Mouse (Mus musculus) 3134 (cell line): ENCODE results near the gene Ropn1.
"Not testable (repeated sequence)": the region's sequence is repeated elsewhere in the genome, so short reads cannot be mapped to it uniquely, and the experiment has no call there.

ENCODE experiments used
- DNase-seq: peaks from one replicate; pipeline ENCODE4 v3.0.0-alpha.2; 2011; ENCODE audit warnings: low spot score; ENCODE audit not compliant: insufficient read length; ENCODE audit errors: extremely low read depth

Gene Ropn1

GRCm38 (mm10) chr16:34689879-34690278 lies 40.2 kb downstream of the Ropn1 start:
- DNase-seq: no peak

DNA sequence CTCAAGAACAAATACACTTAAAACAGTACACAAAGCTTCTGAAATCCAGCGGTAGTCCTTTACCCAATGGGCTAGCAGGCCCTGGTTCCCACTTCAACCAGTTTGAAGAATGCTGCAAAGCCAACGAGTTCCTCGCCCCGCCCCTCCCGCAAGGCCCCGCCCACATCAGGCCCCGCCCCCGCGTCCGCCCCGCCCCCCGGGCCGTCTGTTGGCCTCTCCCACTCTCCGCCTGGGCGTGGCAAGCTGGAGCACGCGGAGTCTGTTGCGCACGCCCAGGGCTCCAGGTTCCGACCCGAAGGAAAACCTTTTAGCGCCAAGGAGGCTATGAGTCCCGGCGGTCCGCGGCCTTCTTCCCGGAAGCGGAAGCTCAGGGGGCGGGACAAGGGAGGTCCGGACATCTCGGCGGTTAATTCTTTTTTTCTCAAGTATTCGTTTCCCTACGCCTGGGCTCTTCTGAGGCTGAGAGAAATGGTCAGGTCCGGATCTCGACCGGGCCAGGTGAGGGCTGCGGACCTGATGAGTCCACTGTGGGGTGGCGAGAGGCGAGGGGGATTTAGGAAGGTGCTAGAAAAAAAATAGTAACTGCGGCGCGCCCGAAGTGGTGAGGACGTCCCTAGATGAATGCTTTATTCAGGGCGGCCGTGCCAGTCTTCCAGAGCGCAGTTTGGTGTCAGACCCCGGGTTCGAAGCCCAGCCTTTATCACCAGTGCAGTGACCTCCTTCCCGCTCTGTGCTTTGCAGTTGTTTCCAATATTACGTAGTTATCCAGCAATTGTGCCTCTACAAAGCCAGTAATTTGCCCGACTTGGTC lies 40.8 kb downstream of the Ropn1 start, which contains the start of gene Ccdc14:
TSS of gene Ccdc14 (plus strand) at position 283 of the 811 bp plus-strand sequence.
- DNase-seq: peak; percentile 95

DNA sequence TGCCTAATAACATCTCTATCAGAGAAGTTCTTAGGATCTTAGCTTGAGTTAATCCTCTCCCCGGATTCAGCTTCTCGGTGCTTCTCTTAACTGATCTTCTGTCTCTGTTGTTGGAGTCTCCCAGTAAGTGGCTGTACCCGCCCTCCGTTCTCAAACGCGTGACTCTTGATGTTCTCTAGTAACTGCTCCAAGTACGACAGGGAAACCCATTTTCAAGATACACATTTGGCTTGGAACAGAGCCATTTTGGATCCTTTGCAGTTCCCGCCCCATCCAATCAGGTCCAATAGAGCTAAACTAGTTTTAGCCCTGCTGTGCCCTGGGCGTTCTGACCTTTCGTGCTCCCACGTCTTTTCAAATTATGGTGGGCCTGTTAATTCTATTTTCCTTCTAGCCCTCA lies 41.4 kb downstream of the Ropn1 start:
- DNase-seq: no peak

GRCm38 (mm10) chr16:34694477-34694876 lies 44.8 kb downstream of the Ropn1 start:
- no peak for DNase-seq

GRCm38 (mm10) chr16:34698721-34699120 lies 49.0 kb downstream of the Ropn1 start:
- DNase-seq: not testable (repeated sequence)

GRCm38 (mm10) chr16:34700165-34700827 lies 50.6 kb downstream of the Ropn1 start:
- DNase-seq: peak; percentile 59

GRCm38 (mm10) chr16:34700828-34701216 lies 51.1 kb downstream of the Ropn1 start:
- no peak for DNase-seq

- no peak for DNase-seq
Observed at GRCm38 (mm10) chr16:34706019-34706418, 56.3 kb downstream of the Ropn1 start.

DNA sequence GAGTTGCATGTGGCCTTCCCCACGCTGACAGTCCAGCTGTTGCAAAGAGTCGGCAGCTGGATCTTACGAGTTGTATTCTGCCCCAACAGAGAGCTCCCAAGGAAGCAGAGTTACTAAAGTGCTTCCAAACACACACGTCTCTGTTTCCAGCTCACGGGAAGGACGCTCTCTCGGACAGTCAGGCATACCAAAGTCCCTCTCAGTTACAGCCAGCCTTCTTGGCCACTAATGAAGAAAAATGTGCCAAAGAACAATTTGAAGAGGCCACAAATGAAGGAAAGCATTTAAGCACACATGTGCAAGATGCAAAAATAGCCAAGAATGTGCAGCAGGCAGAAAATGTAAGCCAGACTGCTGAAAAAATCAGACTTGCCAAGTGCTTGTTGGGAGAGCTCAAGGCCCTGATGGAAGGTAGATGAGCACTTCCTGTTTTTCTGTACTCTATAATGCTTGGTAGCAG lies 56.8 kb downstream of the Ropn1 start:
- no peak for DNase-seq

- DNase-seq: peak; percentile 4
Observed at GRCm38 (mm10) chr16:34711481-34711880, 61.8 kb downstream of the Ropn1 start.

GRCm38 (mm10) chr16:34725156-34725555 lies 75.4 kb downstream of the Ropn1 start:
- no peak for DNase-seq
